Mouse (Mus musculus) left cerebral cortex, adult 8-10 months (tissue): ENCODE data around the gene Pdcd6. TPM values are rescaled to one million over a fixed set of nuclear protein-coding genes. Genes with fewer than 3 reads are reported as not detected.

Experiments
- DNase-seq, 2 experiments: peaks; one replicate each; pipeline ENCODE4 v3.0.0; 2022; ENCODE audit warnings: low spot score in 2 of 2
- total RNA-seq, 4 experiments: library from RNA; stranded (reverse); gene quantifications; 2 replicates each; pipeline ENCODE4 v1.2.4; 2022

Pdcd6 gene
- total RNA-seq: 10 to 100 TPM; 80.1 to 87.1 (median 82.4) TPM

GRCm38 (mm10) chr13:74317170-74317849, at the start of gene Pdcd6:
Pdcd6 (minus strand) TSS chr13:74317580.
- DNase-seq: peak; percentile 75 to 92

GRCm38 (mm10) chr13:74363859-74364235, 46.5 kb upstream of the Pdcd6 start, which contains the start of gene Lrrc14b:
Lrrc14b (minus strand) TSS chr13:74364005.
- DNase-seq: no peak

GRCm38 (mm10) chr13:74363176-74363858, 45.9 kb upstream of the Pdcd6 start:
- DNase-seq: no peak

- no peak for DNase-seq
These were observed 44.8 kb upstream of the Pdcd6 start for GRCm38 (mm10) chr13:74362218-74362617.

- no peak for DNase-seq
These were observed 39.1 kb upstream of the Pdcd6 start for GRCm38 (mm10) chr13:74356491-74356890.

- no peak for DNase-seq
These were observed 33.1 kb upstream of the Pdcd6 start for GRCm38 (mm10) chr13:74350435-74350906.

GRCm38 (mm10) chr13:74349566-74350434, 32.4 kb upstream of the Pdcd6 start, which contains the start of the genes Sdha and Ccdc127:
Sdha (minus strand) TSS chr13:74350280.
Ccdc127 (plus strand) TSS chr13:74350309.
- peak; percentile 90 to 91 for DNase-seq

- no peak for DNase-seq
These were observed 23.7 kb upstream of the Pdcd6 start for GRCm38 (mm10) chr13:74341036-74341435.

- no peak for DNase-seq
These were observed 11.9 kb upstream of the Pdcd6 start for GRCm38 (mm10) chr13:74329321-74329720.

- no peak for DNase-seq
These were observed 601 bp downstream of the Pdcd6 start for GRCm38 (mm10) chr13:74316789-74317169.

- no peak for DNase-seq
These were observed 994 bp downstream of the Pdcd6 start for GRCm38 (mm10) chr13:74316386-74316785.

GRCm38 (mm10) chr13:74314616-74315015, 2.8 kb downstream of the Pdcd6 start:
- DNase-seq: no peak

- no peak for DNase-seq
These were observed 11.6 kb downstream of the Pdcd6 start for GRCm38 (mm10) chr13:74305780-74306179.

- DNase-seq: no peak
These were observed 12.0 kb downstream of the Pdcd6 start for GRCm38 (mm10) chr13:74305380-74305779.

- no peak for DNase-seq
These were observed 15.0 kb downstream of the Pdcd6 start for GRCm38 (mm10) chr13:74302050-74303037.

GRCm38 (mm10) chr13:74301607-74301984, 15.8 kb downstream of the Pdcd6 start:
- peak in 1 of 2 experiments; percentile 6 for DNase-seq

- DNase-seq: peak; percentile 26 to 69
These were observed 16.3 kb downstream of the Pdcd6 start for GRCm38 (mm10) chr13:74300925-74301606.

GRCm38 (mm10) chr13:74296376-74296775, 21.0 kb downstream of the Pdcd6 start:
- no peak for DNase-seq

- DNase-seq: no peak
These were observed 25.2 kb downstream of the Pdcd6 start, which contains the start of gene Ahrr for GRCm38 (mm10) chr13:74292167-74292566. Ahrr (minus strand) TSS chr13:74292331.

- no peak for DNase-seq
These were observed 27.7 kb downstream of the Pdcd6 start for GRCm38 (mm10) chr13:74289646-74290045.
